Mouse (Mus musculus) Patski (cell line): ENCODE measurements at regions not wholly inside any gene's neighbourhood (a gene's known extent, or its start where the extent isn't known, plus 50 kb on each side); places are given as distances from the start of the nearest gene placed in this dataset.
"Not testable (repeated sequence)": the region's sequence is repeated elsewhere in the genome, so short reads cannot be mapped to it uniquely, and the experiment has no call there.

ENCODE experiments used
- ATAC-seq: fragments of 100-300 bp; one replicate; pipeline ENCODE4 v1.8.0; 2021
- CTCF ChIA-PET: fragments of 350-600 bp; sonication (Branson Sonifier 250); formaldehyde crosslinking; loops from one replicate; lab custom pipeline; 2022; ENCODE audit warnings: inconsistent platforms; lab: Charles Lee
- POLR2A ChIA-PET: fragments of 350-600 bp; sonication (Branson Sonifier 250); formaldehyde crosslinking; loops from one replicate; lab custom pipeline; 2022; ENCODE audit warnings: antibody characterized with exemption, inconsistent platforms; lab: Charles Lee
- DNase-seq: peaks from one replicate; pipeline ENCODE4 v3.0.0-alpha.2; 2011; ENCODE audit warnings: low read depth, low spot score
- H3K27me3 ChIP-seq: fragments of 371-371 bp; one replicate; pipeline ENCODE4 v1.5.1; 2021
- CTCF ChIP-seq: fragments of 100-300 bp; IDR thresholded peaks from one replicate; pipeline ENCODE4 v1.5.1; 2021
- in situ Hi-C: fragments of 300-500 bp; cut with MboI; formaldehyde crosslinking; loops from 3 replicates; pipeline ENCODE4 v1.11.1; 2018; ENCODE audit warnings: low pct_unique_long_range_greater_than_20kb, mixed read lengths

DNA sequence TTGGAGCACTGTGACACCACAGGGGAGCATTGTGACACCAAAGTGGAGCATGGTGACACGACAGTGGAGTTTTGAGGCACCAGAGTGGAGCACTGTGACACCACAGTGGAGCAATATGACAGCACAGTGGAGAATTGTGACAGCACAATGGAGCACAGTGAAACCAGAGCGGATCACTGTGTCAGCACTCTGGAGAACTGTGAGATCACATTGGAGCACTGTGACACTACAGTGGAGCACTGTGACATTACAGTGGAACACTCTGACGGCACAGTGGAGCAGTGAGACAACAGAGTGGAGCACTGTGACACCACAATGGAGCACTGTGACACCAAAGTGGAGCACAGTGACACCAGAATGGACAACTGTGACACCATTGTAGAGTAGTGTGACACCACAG, 103.2 kb upstream of the Vmn1r2 start:
- POLR2A ChIA-PET = no interaction called here
- CTCF ChIA-PET = no interaction called here
- no peaks in the 10 kb centered on the region for H3K27me3 ChIP-seq
- ATAC-seq = no peak
- no peak for DNase-seq
- no peak for TF ChIP-seq CTCF
- in situ Hi-C loops = no loop called here

DNA sequence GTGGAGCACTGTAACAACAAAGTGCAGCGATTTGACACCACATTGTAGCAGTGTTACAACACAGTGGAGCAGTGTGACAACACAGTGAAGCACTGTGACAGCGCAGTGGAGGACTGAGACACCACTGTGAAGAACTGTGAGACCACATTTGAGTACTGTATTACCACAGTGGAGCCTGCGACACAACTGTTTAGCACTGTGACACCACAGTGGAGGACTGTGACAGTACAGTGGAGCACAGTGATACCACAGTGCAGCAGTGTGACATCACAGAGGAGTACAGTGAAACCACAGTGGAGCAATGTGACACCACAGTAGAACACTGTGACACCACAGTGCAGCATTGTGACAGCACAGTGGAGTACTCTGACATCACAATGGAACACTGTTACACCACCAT, 102.5 kb upstream of the Vmn1r2 start:
- H3K27me3 ChIP-seq = no peaks in the 10 kb centered on the region
- DNase-seq (no peak), ATAC-seq (no peak)
- ChIA-PET CTCF (no interaction called here), POLR2A (no interaction called here)
- no peak for TF ChIP-seq CTCF
- in situ Hi-C loops = no loop called here

DNA sequence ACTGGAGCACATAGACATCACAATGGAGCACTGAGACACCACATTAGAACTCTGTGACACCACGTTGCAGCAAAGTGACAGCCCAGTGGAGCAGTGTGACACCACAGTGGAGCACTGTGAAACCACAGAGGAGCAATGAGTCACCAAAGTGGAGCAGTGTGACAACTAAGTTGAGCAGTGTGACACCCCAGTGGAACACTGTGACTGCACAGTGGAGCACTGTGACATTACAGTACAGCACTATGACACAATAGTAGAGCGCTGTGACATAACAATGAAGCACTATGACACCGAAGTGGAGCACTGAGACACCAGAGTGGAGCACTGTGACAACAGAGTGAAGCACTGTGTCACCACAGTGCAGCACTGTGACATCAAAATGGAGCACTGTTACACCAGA, 101.8 kb upstream of the Vmn1r2 start:
- DNase-seq, ATAC-seq, CTCF ChIA-PET, H3K27me3 ChIP-seq, POLR2A ChIA-PET, in situ Hi-C loops: not testable (repeated sequence)

DNA sequence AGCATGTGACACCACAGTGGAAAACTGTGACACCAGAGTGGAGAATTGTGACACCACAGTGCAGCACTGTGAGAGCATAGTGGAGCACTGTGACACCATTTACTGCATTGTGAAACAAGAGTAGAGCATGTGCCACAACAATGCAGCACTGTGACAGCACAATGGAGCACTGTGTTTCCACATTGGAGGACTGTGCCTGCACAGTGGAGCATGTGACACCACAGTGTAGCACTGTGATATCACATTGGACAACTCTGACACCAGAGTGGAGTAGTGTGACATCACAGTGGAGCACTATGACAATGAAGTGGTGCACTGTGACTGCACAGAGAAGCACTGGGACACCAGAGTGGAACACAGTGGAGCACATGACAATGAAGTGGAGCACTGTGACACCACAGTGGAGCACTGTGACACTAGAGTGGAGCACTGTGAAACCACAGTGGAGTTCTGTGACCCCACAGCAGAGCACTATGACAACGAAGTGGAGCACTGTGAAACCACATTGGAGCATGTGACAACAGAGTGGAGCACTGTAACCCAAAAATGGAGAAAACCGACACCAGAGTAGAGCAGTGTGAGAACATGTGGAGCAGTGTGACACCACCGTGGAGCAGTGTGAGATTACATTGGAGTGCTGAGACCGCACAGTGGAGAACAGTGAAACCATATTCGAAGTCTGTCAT, 100.9 kb upstream of the Vmn1r2 start:
- no peak for DNase-seq
- no peak for TF ChIP-seq CTCF
- CTCF ChIA-PET = no interaction called here
- POLR2A ChIA-PET = no interaction called here
- in situ Hi-C loops = no loop called here
- no peaks in the 10 kb centered on the region for H3K27me3 ChIP-seq
- no peak for ATAC-seq

DNA sequence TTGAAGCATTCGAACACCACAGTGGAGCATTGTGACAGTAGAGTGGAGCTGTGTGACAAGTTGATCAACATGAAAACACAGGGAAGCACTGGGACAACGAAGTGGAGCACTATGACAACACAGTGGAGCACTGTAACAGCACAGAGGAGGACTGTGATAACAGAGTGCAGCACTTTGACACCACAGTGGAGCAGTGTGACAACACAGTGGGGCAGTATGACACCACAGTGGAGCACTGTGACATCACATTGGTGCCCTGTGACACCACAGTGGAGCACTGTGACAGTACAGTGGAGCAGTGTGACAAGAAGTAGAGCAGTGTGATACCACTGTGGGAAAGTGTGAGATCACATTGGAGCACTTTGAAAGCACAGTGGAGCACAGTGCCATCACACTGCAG, 99.9 kb upstream of the Vmn1r2 start:
- TF ChIP-seq CTCF = no peak
- DNase-seq = no peak
- in situ Hi-C loops = no loop called here
- ChIA-PET CTCF (no interaction called here), POLR2A (no interaction called here)
- H3K27me3 ChIP-seq = no peaks in the 10 kb centered on the region
- ATAC-seq = no peak

DNA sequence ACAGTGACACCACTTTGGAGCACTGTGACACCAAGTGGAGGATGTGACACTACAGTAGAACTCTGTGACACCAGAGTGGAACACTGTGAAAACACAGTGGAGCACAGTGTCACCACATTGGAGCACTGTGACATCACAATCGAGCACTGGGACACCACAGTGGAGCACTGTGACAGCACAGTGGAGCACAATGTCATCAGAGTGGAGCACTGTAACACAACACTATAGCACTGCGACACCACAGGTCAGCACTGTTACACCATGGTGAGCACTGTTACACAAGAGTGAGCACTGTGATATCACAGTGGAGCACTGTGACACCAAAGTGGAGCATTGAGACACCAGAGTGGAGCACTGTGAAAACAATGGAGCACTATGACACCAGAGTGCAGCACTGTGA, 99.5 kb upstream of the Vmn1r2 start:
- CTCF ChIA-PET = no interaction called here
- no peak for TF ChIP-seq CTCF
- POLR2A ChIA-PET = no interaction called here

DNA sequence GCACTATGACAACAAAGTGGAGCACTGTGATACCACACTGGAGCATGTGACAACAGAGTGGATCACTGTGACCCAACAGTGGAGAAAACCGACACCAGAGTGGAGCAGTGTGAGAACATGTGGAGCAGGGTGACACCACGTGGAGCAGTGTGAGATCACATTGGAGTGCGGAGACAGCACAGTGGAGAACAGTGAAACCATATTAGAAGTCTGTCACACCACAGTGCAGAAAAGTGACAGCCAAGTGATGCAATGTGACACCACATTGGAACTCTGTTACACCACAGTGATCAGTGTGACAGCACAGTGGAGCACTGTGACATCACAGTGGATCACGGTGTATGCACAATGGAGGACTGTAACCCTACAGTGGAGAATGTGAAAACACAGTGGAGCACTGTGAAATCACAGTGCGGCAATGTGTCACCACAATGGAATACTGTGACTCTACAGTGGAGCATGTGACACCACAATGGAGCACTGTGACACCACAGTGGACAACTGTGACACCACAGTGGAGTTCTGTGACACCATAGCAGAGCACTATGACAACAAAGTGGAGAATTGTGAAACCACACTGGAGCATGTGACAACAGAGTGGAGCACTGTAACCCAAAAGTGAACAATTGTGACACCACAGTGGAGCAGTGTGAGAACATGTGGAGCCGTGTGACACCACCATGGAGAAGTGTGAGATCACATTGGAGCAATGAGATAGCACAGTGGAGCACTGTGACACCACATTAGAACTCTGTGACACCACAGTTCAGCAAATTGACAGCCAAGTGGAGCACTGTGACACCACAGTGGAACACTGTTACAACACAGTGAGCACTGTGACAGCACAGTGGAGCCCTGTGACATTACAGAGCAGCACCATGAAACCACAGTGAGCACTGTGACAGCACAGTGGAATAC, 98.6 kb upstream of the Vmn1r2 start:
- ATAC-seq (no peak), DNase-seq (no peak)
- CTCF ChIA-PET = no interaction called here

More for the DNA sequence above, 99.5 kb upstream of the Vmn1r2 start:
- DNase-seq = no peak
- no peaks in the 10 kb centered on the region for H3K27me3 ChIP-seq
- no peak for ATAC-seq
- in situ Hi-C loops = no loop called here

DNA sequence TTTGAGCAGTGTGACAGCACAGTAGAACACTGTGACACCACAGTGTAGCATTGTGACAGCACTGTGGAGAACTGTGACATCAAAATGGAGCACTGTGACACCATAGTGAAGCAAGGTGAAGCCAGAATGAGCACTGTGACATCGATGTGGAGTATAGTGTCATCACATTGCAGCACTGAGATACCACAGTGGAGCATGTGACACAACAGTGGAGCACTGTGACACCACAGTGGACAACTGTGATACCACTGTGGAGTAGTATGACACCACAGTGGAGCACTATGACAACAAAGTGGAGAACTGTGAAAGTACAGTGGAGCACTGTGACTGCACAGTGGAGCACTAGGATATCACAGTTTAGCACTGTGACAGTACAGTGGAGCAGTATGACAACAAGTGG, 97.8 kb upstream of the Vmn1r2 start:
- DNase-seq (no peak), ATAC-seq (no peak)
- ChIA-PET POLR2A (no interaction called here), CTCF (no interaction called here)
- H3K27me3 ChIP-seq = no peaks in the 10 kb centered on the region
- TF ChIP-seq CTCF = no peak
- in situ Hi-C loops = no loop called here

More for the DNA sequence above, 98.6 kb upstream of the Vmn1r2 start:
- in situ Hi-C loops = no loop called here
- no peak for TF ChIP-seq CTCF
- no peaks in the 10 kb centered on the region for H3K27me3 ChIP-seq
- POLR2A ChIA-PET = no interaction called here

DNA sequence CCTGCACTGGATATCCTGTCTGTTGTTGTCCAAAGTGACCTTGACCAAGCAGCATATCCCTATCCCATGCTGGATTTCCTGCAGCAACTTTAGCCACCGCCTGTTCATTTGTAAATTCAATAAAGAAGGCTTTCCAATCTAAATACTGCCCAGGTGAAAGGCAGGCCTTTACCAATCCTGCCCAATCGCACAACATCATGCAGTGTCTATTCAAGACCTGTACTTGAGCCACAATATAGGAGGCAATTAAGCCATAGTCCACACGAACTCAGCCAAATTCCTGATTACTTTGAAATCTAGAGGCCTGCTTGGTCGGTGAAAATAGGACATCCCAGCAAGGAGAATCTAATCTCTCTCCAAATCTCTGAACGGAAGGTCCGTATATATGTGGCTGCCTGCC, 95.8 kb upstream of the Vmn1r2 start:
- CTCF ChIA-PET, POLR2A ChIA-PET: not testable (repeated sequence)

DNA sequence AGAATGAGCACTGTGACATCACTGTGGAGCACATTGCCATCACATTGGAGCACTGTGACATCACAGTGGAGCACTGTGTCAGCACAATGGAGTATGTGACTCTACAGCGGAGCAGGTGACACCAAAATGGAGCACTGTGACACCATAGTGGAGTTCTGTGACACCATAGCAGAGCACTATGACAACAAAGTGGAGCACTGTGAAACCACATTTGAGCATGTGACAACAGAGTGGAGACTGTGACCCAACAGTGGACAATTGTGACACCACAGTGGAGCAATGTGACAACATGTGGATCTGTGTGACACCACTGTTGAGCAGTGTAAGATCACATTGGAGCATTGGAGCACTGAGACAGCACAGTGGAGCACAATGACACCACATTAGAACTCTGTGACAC, 87.2 kb upstream of the Vmn1r2 start:
- ATAC-seq = no peak
- POLR2A ChIA-PET = no interaction called here
- no peak for TF ChIP-seq CTCF
- CTCF ChIA-PET = no interaction called here
- H3K27me3 ChIP-seq = no peaks in the 10 kb centered on the region
- in situ Hi-C loops = no loop called here
- no peak for DNase-seq

More for the DNA sequence above, 95.8 kb upstream of the Vmn1r2 start:
- H3K27me3 ChIP-seq, ATAC-seq, in situ Hi-C loops, DNase-seq: not testable (repeated sequence)

DNA sequence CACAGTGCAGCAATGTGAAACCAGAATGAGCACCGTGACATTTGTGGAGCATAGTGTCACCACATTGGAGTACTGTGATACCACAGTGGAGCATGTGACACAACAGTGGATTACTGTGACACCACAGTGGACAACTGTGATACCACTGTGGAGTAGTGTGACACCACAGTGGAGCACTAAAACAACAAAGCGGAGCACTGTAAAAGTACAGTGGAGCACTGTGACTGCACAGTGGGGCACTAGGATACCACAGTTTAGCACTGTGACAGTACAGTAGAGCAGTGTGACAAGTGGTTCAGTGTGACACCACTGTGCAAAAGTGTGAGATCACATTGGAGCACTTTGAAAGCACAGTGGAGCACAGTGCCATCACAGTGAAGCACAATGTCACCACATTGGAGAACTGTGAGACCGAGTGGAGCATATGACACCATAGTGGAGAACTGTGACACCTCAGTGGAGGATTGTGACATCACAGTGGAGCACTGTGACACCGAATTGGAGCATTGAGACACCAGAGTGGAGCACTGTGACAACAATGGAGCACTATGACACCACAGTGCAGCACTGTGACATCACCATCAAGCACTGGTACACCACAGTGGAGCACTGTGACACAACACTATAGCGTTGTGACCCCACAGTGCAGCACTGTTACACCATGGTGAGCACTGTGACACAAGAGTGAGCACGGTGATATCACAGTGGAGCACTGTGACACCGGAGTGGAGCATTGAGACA, 86.6 kb upstream of the Vmn1r2 start:
- ChIA-PET CTCF (no interaction called here), POLR2A (no interaction called here)
- peak; percentile 13 for ATAC-seq
- DNase-seq = no peak
- TF ChIP-seq CTCF = no peak
- H3K27me3 ChIP-seq = no peaks in the 10 kb centered on the region
- in situ Hi-C loops = no loop called here
